Mouse (Mus musculus) heart, embryonic 10.5 days (tissue): Measurements from ENCODE around the gene Kank1. TPM values are rescaled to one million over a fixed set of nuclear protein-coding genes. Genes with fewer than 3 reads are reported as not detected.
A peak's percentile ranks its signal among the peaks of the same experiment; 100 is the strongest.

Experiments used
- DNase-seq: peaks from one replicate; pipeline ENCODE4 v3.0.0-alpha.2; 2017; ENCODE audit warnings: low spot score
- H3K27ac ChIP-seq: fragments of 300-500 bp; sonication (generic); 2 replicates; pipeline ENCODE4 v1.5.1; 2016; ENCODE audit warnings: mild to moderate bottlenecking
- H3K27me3 ChIP-seq: fragments of 300-500 bp; sonication (generic); 2 replicates; pipeline ENCODE4 v1.6.1; 2016; ENCODE audit warnings: mild to moderate bottlenecking; ENCODE audit not compliant: poor library complexity, insufficient read depth, severe bottlenecking
- H3K36me3 ChIP-seq: fragments of 300-500 bp; sonication (generic); 2 replicates; pipeline ENCODE4 v1.6.1; 2016; ENCODE audit warnings: mild to moderate bottlenecking, moderate library complexity
- H3K4me1 ChIP-seq: fragments of 300-500 bp; sonication (generic); 2 replicates; pipeline ENCODE4 v1.6.1; 2016; ENCODE audit warnings: mild to moderate bottlenecking
- H3K4me3 ChIP-seq: fragments of 300-500 bp; sonication (generic); 2 replicates; pipeline ENCODE4 v1.5.1; 2016; ENCODE audit warnings: mild to moderate bottlenecking, moderate library complexity
- H3K9me3 ChIP-seq: fragments of 300-500 bp; sonication (generic); 2 replicates; pipeline ENCODE4 v1.6.1; 2016; ENCODE audit warnings: mild to moderate bottlenecking, moderate library complexity
- WGBS: fragments of 180-500 bp; shearing (Covaris S2); methylation state at CpG from one replicate; pipeline ENCODE4 v1.1.7; 2016; 5-methylcytosine and 5-hydroxymethylcytosine counted together
- polyA plus RNA-seq: library from polyadenylated mRNA; unstranded; fragments of >200 nt; fragmentation: Nextera tagmentation; extraction: Ambion mirVana; gene quantifications from 2 replicates; pipeline ENCODE4 v1.2.1, GENCODE M21; 2016

The Kank1 gene
- polyA plus RNA-seq, 1 experiment from 2014 or later: 49.2 TPM

GRCm38 (mm10) chr19:25334360-25334759, 97.6 kb downstream of the Kank1 start:
- WGBS: 63% methylated on average over 3 of the region's 3 CpGs
- DNase-seq: no peak
- H3K36me3 ChIP-seq: no peaks in the 10 kb centered on the region
- H3K9me3 ChIP-seq: no peaks in the 10 kb centered on the region
- peaks cover 9% of the 10 kb centered on the region for H3K4me1 ChIP-seq
- H3K4me3 ChIP-seq: no peak overlapping the region
- no peaks in the 10 kb centered on the region for H3K27me3 ChIP-seq
- H3K27ac ChIP-seq: no peak overlapping the region

GRCm38 (mm10) chr19:25336731-25337130, 100.0 kb downstream of the Kank1 start:
- Histone ChIP-seq H3K27ac (no peak overlapping the region), H3K4me3 (no peak overlapping the region), H3K9me3 (no peaks in the 10 kb centered on the region), H3K27me3 (no peaks in the 10 kb centered on the region), H3K36me3 (no peaks in the 10 kb centered on the region), H3K4me1 (peaks cover 19% of the 10 kb centered on the region)
- 50% methylated on average over 8 of the region's 8 CpGs for WGBS
- DNase-seq: no peak

GRCm38 (mm10) chr19:25340630-25341620, 104.2 kb downstream of the Kank1 start:
- WGBS: 42% methylated on average over 11 of the region's 11 CpGs
- no peak for DNase-seq
- Histone ChIP-seq H3K4me1 (peaks cover 44% of the 10 kb centered on the region), H3K9me3 (no peaks in the 10 kb centered on the region), H3K4me3 (no peak overlapping the region), H3K27ac (peak overlapping the region; percentile 60; the same call in 1 of the 2 replicates), H3K36me3 (no peaks in the 10 kb centered on the region), H3K27me3 (no peaks in the 10 kb centered on the region)

GRCm38 (mm10) chr19:25342026-25342425, 105.3 kb downstream of the Kank1 start:
- H3K27ac ChIP-seq: peak overlapping the region; percentile 60; the same call in 1 of the 2 replicates
- no peaks in the 10 kb centered on the region for H3K27me3 ChIP-seq
- H3K4me1 ChIP-seq: peaks cover 39% of the 10 kb centered on the region
- no peaks in the 10 kb centered on the region for H3K36me3 ChIP-seq
- H3K4me3 ChIP-seq: no peak overlapping the region
- 89% methylated on average over 5 of the region's 5 CpGs for WGBS
- H3K9me3 ChIP-seq: no peaks in the 10 kb centered on the region
- no peak for DNase-seq

- peak overlapping the region; percentile 83 for H3K27ac ChIP-seq
- no peak for DNase-seq
- peaks cover 44% of the 10 kb centered on the region for H3K4me1 ChIP-seq
- H3K27me3 ChIP-seq: no peaks in the 10 kb centered on the region
- 20% methylated on average over 16 of the region's 16 CpGs for WGBS
- no peaks in the 10 kb centered on the region for H3K36me3 ChIP-seq
- no peaks in the 10 kb centered on the region for H3K9me3 ChIP-seq
- peak overlapping the region; percentile 47 for H3K4me3 ChIP-seq
These were observed 107.0 kb downstream of the Kank1 start for GRCm38 (mm10) chr19:25343657-25344322.

GRCm38 (mm10) chr19:25344371-25344770, 107.6 kb downstream of the Kank1 start:
- Histone ChIP-seq H3K27me3 (no peaks in the 10 kb centered on the region), H3K27ac (peak overlapping the region; percentile 83), H3K4me1 (peaks cover 48% of the 10 kb centered on the region), H3K36me3 (no peaks in the 10 kb centered on the region), H3K4me3 (peak overlapping the region; percentile 47; the same call in 1 of the 2 replicates), H3K9me3 (no peaks in the 10 kb centered on the region)
- WGBS: 45% methylated on average over 6 of the region's 6 CpGs
- no peak for DNase-seq

GRCm38 (mm10) chr19:25345972-25346371, 109.2 kb downstream of the Kank1 start:
- Histone ChIP-seq H3K36me3 (no peaks in the 10 kb centered on the region), H3K27me3 (no peaks in the 10 kb centered on the region), H3K4me1 (peaks cover 45% of the 10 kb centered on the region), H3K9me3 (no peaks in the 10 kb centered on the region), H3K4me3 (no peak overlapping the region), H3K27ac (no peak overlapping the region)
- no peak for DNase-seq
- 83% methylated on average over 5 of the region's 5 CpGs for WGBS

GRCm38 (mm10) chr19:25347515-25347914, 110.7 kb downstream of the Kank1 start:
- peak; percentile 82 for DNase-seq
- WGBS: 21% methylated on average over 5 of the region's 5 CpGs
- H3K4me3 ChIP-seq: no peak overlapping the region
- peaks cover 54% of the 10 kb centered on the region for H3K4me1 ChIP-seq
- H3K36me3 ChIP-seq: no peaks in the 10 kb centered on the region
- H3K9me3 ChIP-seq: no peaks in the 10 kb centered on the region
- 0 out of 2 replicates have a peak overlapping the region, but pooled peaks have one; percentile 47 for H3K27ac ChIP-seq
- H3K27me3 ChIP-seq: no peaks in the 10 kb centered on the region

GRCm38 (mm10) chr19:25351257-25351955, 114.6 kb downstream of the Kank1 start:
- no peaks in the 10 kb centered on the region for H3K27me3 ChIP-seq
- WGBS: 76% methylated on average over 15 of the region's 15 CpGs
- no peaks in the 10 kb centered on the region for H3K36me3 ChIP-seq
- no peak overlapping the region for H3K4me3 ChIP-seq
- peak overlapping the region; percentile 3 for H3K27ac ChIP-seq
- H3K9me3 ChIP-seq: no peaks in the 10 kb centered on the region
- peaks cover 57% of the 10 kb centered on the region for H3K4me1 ChIP-seq
- no peak for DNase-seq

- Histone ChIP-seq H3K36me3 (no peaks in the 10 kb centered on the region), H3K27me3 (no peaks in the 10 kb centered on the region), H3K27ac (no peak overlapping the region), H3K9me3 (no peaks in the 10 kb centered on the region), H3K4me1 (peaks cover 66% of the 10 kb centered on the region), H3K4me3 (no peak overlapping the region)
- no peak for DNase-seq
- 76% methylated on average over 11 of the region's 11 CpGs for WGBS
These were observed 120.3 kb downstream of the Kank1 start for GRCm38 (mm10) chr19:25357094-25357493.

- no peaks in the 10 kb centered on the region for H3K9me3 ChIP-seq
- H3K27ac ChIP-seq: peak overlapping the region; percentile 62
- peaks cover 65% of the 10 kb centered on the region for H3K4me1 ChIP-seq
- WGBS: 49% methylated on average over 8 of the region's 8 CpGs
- no peak overlapping the region for H3K4me3 ChIP-seq
- DNase-seq: no peak
- H3K36me3 ChIP-seq: no peaks in the 10 kb centered on the region
- no peaks in the 10 kb centered on the region for H3K27me3 ChIP-seq
These were observed 121.8 kb downstream of the Kank1 start for GRCm38 (mm10) chr19:25358486-25359120.

- peaks cover 59% of the 10 kb centered on the region for H3K4me1 ChIP-seq
- DNase-seq: no peak
- WGBS: 19% methylated on average over 9 of the region's 9 CpGs
- H3K4me3 ChIP-seq: 0 out of 2 replicates have a peak overlapping the region, but pooled peaks have one; percentile 5
- H3K36me3 ChIP-seq: no peaks in the 10 kb centered on the region
- no peaks in the 10 kb centered on the region for H3K9me3 ChIP-seq
- no peaks in the 10 kb centered on the region for H3K27me3 ChIP-seq
- H3K27ac ChIP-seq: peak overlapping the region; percentile 78
These were observed 123.8 kb downstream of the Kank1 start for GRCm38 (mm10) chr19:25360571-25361029.
